21 mouse cellular contexts compared by ENCODE assay signal in the genomic region with DNA sequence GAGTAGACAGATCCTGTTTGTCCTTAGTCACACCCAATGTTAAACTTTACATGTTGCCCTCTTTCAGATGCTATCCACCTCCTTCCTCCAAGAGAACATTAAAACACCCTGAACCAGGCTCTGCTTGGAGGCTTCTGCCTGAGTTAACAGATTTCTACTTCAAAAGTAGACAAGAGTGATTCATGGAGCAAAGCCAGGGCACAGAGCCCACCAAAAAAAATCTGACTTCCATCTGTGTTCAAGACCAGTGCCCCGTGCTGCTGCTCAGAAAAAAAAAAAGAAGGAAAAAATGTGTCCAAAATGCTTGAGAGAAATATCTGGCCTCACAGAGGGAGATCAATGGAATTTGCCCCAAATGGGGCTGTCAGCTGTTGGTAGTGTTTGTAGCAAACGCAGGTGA.
"Had no signal": no experiment of that assay in that cellular context is flagged by ENCODE, and none has a peak within 500 bp of the region (broad histone marks: within the 10 kb centered on the region; RNA-seq: fewer than 3 reads in every experiment).

No protein-coding gene starts in this region.

- ATAC-seq: liver, postnatal 0 days; lung, postnatal 0 days; midbrain, embryonic 15.5 days had no signal

- H3K9ac ChIP-seq: limb, embryonic 12.5 days; limb, embryonic 15.5 days; liver, embryonic 14.5 days; liver, postnatal 0 days; lung, embryonic 14.5 days; midbrain, embryonic 12.5 days; midbrain, embryonic 15.5 days; neural tube, embryonic 12.5 days; neural tube, embryonic 15.5 days had no signal

- H3K27ac ChIP-seq: kidney, postnatal 0 days; limb, embryonic 15.5 days; liver, embryonic 14.5 days; macrophage; midbrain, embryonic 12.5 days; midbrain, embryonic 15.5 days; neural tube, embryonic 12.5 days; neural tube, embryonic 15.5 days; stomach, postnatal 0 days had no signal

- H3K4me1 ChIP-seq: limb, embryonic 15.5 days; midbrain, embryonic 12.5 days; midbrain, embryonic 15.5 days; neural tube, embryonic 12.5 days; neural tube, embryonic 15.5 days had no signal

- H3K27me3 ChIP-seq: limb, embryonic 12.5 days; limb, embryonic 15.5 days; midbrain, embryonic 12.5 days; midbrain, embryonic 15.5 days; neural tube, embryonic 12.5 days; neural tube, embryonic 15.5 days had no signal

- H3K9me3 ChIP-seq: limb, embryonic 12.5 days; limb, embryonic 15.5 days; midbrain, embryonic 12.5 days; midbrain, embryonic 15.5 days; neural tube, embryonic 12.5 days; neural tube, embryonic 15.5 days had no signal

- H3K36me3 ChIP-seq: limb, embryonic 12.5 days; limb, embryonic 15.5 days; midbrain, embryonic 12.5 days; midbrain, embryonic 15.5 days; neural tube, embryonic 12.5 days; neural tube, embryonic 15.5 days had no signal

- DNase-seq: kidney, postnatal 36 days; liver, postnatal 0 days; lung, embryonic 14.5 days; right cerebral cortex, adult 18-20 months; right cerebral cortex, postnatal 14 days; right cerebral cortex, postnatal 4 days; thymus, adult 2 months; thymus, postnatal 14 days; thymus, postnatal 4 days had no signal

- H3K4me3 ChIP-seq: limb, embryonic 12.5 days; limb, embryonic 15.5 days; midbrain, embryonic 12.5 days; midbrain, embryonic 15.5 days; neural tube, embryonic 12.5 days; neural tube, embryonic 15.5 days had no signal

- H3K4me2 ChIP-seq: limb, embryonic 12.5 days; limb, embryonic 15.5 days; liver, embryonic 11.5 days; lung, embryonic 14.5 days; midbrain, embryonic 12.5 days; midbrain, embryonic 15.5 days; neural tube, embryonic 12.5 days; neural tube, embryonic 15.5 days had no signal
